Mouse (Mus musculus) megakaryocyte progenitor cell, adult 5-6 weeks (primary cell): ENCODE results near the gene Rpf1. TPM values are rescaled to one million over a fixed set of nuclear protein-coding genes. Genes with fewer than 3 reads are reported as not detected.

Source experiments
- ATAC-seq: replicated peaks from 2 replicates; pipeline ENCODE4 v1.8.0; 2016; ENCODE audit warnings: mild to moderate bottlenecking, moderate TSS enrichment, inconsistent platforms; ENCODE audit not compliant: poor library complexity
- total RNA-seq, 2 experiments: library from RNA; stranded (forward) in 1 of 2; stranded (reverse) in 1 of 2; fragments of 157-497, 149-512 nt in 1 of 2; fragments of 200-1000 nt in 1 of 2; gene quantifications; 2 replicates each; pipeline versions ENCODE4 v1.2.3 to v1.2.4; 2015 to 2017

Gene Rpf1
- 81.7 and 81.8 TPM in 2 replicates for total RNA-seq (2015)
- total RNA-seq (2017) = 90.2 and 95.2 TPM in 2 replicates

DNA sequence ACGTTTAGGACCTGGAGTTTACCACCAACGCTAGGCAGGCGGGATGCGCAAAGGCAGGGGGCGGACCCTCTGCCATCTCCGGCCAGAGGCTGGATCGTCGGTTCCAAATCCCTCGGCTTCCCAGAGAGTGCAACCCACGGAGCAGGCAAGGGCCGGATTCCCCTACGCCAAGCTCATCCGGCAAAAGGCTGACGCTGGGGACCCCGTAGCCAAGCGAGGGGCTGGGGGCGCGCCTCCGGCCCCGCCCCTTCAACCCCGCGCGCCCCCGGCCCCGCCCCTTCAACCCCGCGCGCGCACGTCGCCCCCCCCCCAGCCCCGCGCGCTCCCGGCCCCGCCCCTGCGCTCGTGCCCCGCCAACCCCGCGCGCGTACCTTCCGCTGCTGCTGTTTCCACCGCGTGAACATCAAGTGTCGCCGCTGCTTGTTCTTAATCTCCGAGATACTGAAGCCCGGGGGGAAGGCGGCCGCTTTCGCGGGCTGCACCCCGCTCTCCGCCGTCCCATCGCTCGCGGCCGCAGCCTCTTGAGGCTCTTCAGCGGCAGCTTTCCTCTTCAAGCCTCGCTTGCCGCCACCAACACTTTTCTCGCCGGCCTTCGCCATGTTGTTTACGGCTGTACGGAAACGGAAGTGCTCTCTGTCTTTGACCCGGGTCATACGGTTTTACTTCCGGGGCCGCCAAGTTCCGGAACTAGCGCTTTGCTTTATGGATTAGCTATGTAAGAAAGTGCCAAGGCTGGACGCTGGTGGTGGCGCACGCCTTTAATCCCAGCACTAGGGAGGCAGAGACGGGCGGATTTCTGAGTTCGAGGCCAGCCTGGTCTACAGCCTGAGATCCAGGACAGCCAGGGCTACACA is at the start of gene Rpf1:
TSS of gene Rpf1 (minus strand) at position 632 of the 854 bp plus-strand sequence.
- peak; percentile 96 for ATAC-seq

DNA sequence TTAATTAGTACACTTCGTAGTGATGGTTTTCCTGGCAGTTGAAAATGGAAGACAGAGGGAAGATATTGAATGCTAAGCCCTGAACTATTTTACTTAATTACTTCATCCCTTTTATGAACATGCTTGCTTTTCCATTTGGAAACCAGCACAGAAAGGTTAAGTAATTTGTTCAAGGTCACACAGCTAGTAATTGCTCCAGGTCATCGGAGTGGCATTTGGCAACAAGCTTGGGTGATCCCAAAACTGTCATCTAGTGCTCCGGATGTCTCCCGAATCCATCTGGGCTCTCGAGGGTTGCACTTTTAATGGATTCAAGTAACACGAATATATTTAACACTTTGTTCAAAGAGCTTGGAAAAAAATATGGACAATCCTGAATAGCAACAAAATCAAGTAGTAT is 49.7 kb upstream of the Rpf1 start:
- ATAC-seq = no peak

DNA sequence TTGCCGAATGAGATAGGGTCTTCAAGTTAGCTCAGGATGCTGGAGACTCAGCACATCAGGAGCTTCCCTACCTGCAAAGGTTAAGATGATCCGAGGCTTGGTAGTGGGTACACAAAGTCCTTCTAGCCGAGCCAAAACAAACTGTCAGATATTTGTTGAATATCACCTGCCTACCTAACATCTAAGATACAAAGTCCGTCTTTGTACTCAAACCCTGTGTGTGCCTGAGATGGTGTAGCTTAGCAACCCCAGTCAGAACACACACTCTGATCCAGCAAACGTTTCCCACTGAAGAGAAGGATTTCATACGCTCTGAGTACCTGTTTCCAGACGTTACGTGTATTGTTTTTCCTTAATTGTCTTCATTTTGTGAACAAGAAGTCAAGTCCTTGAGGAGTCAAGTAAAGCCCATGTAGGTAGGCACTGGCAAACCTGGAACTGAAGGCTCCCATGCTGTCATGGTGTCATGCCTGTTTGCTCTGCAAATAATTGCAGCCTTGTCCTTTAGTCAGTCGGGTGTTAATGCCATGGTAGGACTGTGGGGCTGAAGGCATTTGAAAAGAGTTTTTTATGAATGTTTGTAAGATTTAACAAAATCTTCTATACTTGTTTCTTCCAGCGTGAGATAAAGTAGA is 49.0 kb upstream of the Rpf1 start, which contains the start of gene Uox:
TSS of gene Uox (plus strand) at position 279 of the 635 bp plus-strand sequence.
- ATAC-seq = no peak

DNA sequence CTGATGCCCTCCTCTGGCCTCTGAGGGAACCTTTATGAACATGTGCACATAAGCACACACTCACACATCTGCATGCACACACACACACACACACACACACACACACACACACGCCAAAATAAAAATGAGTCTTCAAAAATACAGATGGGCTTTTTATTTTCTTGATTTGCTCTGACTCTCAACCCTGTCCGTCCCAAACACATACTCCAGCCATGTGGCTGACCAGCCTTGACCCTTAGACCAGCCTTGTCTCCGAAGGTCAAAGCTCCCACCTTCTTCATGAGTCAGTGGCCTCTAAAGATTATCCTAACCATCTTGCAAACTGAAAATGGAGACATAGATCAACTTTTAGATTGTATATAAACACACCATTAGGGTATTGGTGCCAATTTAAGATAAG is 48.4 kb upstream of the Rpf1 start:
- ATAC-seq = no peak

DNA sequence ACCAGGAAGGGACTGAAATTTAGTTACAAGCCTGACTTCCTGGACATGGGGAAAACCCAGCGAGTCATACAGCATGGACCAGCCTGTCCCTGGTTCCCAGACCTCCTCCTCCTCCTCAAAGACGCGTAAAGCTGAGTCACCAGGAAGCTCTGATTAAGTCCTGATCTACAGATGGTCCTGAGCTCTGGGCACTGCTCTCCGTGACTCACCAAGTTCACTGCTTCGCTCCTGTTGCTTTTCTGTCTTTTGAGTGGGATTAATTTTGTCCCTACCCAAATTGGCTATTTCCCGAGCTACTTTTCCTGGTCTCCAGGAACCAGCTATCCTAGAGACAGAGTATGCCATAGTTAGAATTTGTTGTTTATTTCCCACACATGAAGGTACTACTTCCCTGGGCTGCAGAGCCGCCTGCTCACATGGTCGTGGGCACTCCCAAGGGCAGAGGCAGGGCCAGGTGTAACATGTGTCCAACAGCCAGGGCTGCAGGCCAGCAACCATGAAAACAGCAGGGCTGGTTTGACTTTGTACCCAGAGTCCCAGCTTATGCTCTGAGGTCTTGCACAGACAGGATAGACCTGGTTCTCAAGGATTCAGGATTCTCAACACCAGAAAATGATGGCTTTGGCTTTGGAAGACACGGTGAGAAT is 46.8 kb upstream of the Rpf1 start:
- ATAC-seq = no peak

DNA sequence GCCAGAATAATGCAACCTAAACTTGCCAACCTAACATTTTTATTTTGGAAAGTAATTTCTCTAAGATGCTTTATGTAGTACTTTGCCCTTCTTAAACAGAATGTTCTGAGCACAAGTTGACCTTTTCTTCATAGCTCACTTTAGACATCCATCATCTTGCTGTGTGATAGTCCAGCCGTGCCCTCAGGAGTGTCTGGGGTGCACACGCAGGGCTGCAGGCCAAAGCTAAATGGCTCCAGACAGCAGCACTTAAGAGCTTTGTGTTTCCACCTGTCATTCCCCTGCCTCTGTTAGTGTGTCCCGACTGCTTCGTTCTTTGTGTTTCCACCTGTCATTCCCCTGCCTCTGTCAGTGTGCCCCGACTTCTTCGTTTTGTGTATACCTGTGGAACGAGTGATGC is 46.1 kb upstream of the Rpf1 start:
- ATAC-seq = no peak

DNA sequence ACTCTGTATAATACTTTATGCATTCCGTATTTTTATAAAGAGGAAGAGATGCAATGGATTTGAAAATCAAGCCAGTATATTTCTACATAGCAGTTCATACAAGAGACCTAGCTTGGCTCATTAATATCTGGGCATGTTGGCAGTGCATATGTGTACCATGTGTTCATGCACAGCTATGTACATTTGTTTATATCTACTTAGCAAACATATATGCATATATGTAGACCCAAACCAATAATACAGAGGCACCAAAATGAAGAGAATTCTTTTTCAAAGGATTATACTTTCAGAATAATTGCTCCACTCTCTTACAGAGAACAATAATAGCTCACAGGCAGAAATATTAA is 43.8 kb upstream of the Rpf1 start:
- no peak for ATAC-seq

DNA sequence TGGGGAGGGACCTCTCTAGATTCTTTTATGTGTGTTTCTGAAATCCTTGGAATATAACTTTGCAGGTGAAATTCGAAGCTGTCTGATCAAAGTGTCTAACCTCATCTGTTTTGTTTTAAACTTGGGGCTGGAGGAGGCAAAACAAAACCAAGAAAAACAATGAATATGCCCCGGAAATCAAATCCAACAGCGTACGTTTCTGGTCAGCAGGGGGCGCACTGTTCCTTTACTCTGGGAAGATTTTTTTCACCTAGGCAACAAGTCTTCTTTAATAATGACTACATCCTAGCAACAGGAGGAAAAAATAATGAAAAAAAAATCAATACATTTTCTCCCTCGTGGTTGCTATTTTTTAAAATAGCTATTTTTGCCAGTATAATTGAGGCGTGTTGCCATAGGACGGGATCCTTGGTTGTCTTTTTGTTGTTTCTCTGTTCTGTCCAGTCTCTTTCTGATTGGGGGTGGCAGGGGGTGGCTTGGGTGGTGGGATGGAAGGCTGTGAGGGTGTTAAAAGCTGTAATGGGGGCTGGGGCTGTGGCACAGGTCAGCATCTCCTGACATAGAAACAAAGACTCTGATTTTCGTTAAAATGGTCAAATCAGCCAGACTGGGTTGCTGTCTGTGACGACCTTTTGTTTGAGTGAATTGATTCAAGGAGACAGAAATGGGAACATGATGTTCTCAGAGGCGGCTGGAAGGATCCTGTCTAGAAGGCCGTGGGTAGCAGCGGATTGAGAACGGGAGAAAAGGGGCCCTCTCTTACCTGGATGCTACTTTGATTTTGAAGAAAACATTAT is 43.2 kb upstream of the Rpf1 start:
- peak; percentile 83 for ATAC-seq

DNA sequence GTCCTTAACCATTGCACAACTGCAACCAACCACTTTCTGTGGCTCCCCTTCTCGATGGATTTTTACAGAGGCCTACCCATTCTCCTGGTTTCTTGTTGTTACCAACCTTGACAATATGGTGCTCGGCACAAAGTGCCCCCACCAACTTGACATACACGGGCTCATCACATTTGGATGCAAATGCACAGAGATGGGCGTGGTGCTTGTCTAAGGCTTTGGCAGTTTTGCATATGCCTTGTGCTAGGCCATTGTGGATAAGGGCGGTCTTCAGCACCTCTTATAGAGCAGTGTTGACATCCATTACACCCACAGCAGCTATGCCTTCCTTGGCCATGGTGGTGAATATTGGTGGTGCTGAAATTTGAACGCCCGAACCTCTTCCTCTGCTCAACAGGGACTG is 41.7 kb upstream of the Rpf1 start:
- no peak for ATAC-seq

DNA sequence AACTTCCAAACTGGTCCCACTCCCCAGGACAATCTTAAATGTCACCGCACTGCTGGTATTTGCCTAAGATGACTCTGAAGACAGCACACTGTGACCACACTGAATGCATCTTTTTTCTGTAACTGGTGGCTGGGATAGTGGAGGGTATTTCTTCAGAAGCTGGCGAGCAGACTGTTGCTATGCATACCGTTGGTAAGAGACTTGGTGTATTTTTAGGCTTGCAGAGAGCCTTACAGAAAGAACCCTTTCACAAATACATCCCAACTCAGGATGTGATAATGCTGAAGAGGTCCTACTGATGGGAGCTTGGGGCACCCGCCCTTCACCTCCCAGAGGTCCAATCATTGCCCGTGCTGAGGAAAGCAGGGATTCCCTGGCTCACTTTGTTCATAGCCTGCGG is 36.3 kb upstream of the Rpf1 start:
- ATAC-seq = no peak

DNA sequence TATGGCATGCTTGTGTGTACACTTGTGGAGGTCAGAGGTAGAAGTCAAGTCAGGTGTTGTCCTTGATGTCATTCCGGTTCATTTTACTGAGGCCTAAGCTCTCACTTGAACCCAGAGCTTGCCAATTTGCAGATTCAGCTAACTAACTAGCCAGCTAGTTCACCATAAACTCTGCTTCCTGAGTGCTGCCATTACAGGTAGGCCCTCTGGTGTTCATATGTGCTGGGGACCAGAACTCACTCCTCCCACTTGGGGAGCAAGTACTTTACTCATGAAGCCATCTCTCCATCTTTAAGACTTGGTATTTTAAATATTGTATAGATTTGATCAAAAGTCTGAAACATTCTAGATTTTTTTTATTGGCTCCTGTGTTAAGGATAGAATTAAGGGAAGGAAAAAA is 35.3 kb upstream of the Rpf1 start:
- ATAC-seq = 0 out of 2 replicates have a peak, but pooled peaks have one; percentile 42

DNA sequence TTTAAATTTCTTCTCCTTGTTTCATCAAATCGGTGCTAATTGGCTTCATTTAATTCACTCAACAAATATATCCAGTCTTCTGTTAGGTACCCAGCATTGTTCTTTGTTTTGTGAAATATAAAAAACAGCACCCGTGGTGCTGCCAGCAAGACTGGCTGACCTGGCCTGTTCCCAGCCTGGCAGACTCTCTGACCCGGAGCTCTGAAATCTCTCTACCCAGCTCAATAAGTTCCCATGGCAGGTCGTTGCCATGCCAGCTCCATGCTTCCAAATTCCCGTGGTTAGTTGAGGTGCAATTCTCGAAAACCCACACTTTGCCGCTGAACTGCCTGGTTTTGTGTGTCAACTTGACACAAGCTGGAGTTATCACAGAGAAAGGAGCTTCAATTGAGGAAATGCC is 33.6 kb upstream of the Rpf1 start:
- ATAC-seq = no peak

DNA sequence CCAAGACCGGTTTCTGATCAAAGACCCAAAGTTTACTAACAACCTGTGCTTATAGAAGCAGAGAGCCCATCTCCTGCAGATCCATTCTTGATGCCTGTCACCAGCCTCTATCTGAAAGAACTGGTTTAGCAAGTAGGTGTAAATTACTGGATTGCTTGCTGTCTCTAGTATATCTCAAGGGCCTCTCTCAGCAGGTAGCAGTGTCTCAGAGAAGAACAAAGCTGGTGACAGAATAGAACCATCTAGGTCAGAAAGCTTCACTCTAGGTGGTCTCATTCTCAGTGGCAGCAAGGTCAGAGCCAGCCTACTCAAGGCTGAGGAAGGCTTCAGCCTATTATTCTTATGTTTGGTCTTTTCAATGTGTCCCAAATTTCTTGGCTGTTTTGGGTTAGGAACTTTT is 22.4 kb upstream of the Rpf1 start:
- no peak for ATAC-seq

DNA sequence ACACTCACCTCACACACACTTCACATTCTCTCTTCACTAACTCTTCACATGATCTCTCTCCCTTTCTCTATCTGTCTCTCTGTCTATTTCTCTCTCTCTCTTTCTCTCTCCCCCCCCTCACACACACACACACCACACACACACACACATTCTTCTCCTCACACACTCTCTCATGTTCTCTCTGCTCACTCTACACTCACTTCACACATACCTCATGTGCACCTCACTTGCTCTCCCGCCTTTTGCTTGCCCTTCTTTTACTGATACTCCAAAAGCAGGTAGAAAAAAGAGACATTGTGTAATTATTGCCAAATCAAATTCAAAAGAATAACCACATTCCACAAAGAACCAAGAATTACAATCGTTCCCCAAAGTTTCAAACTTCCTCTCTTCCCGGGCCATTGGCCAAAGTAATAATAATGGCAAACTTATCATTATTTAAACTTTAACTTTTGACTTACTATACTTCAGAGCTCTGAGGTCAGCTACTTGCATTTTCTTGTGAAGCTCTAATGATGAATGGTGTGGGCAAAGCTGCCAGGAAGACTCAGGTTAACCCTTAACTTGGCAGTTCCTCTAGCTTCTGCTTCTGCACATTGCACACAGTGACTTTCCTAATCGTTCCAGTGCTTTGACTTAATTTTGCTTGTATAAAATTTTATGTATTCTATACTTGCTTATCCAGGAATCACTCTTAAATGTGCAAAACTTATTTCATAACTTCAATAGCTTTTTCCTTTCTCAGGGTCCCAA is 19.5 kb upstream of the Rpf1 start:
- peak; percentile 52; the same call in 1 of the 2 replicates for ATAC-seq

DNA sequence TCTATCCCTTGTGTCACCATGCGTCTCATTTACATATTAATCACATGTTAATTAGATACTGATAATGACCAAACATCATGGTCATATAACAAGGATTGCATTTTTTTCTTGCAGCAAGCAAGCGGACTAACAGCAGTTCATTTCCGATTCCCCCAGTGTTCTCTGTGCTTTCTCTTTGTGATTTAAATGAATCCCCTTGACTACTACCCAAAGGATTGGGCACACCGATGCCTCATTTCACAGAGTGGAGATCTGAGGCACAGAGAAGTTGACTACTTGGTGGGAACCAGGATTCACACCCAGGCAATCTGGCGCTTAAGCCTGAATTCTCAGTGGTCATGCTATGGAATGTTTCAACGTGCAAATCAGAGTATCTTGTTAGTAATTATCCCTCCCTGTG is 13.8 kb upstream of the Rpf1 start:
- ATAC-seq = no peak

DNA sequence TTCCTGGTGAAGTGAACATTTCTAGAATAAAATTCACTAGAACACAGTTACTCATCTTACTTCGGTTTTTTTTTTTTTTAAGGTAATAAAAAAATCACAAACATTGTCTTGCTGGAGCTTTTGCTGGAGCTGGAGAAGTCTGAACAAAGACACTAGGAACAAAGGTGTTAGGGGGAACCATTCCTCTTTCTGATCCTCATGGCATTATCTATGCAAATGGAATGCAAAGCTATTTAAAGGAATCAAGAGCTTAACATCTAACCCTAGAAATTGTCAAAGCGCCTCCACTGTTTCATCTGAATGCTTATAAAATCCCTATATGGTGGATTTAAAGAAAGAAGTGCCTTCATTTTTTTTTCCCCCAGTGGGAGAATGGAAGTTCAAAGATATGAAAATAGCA is 7.1 kb upstream of the Rpf1 start:
- ATAC-seq = no peak

DNA sequence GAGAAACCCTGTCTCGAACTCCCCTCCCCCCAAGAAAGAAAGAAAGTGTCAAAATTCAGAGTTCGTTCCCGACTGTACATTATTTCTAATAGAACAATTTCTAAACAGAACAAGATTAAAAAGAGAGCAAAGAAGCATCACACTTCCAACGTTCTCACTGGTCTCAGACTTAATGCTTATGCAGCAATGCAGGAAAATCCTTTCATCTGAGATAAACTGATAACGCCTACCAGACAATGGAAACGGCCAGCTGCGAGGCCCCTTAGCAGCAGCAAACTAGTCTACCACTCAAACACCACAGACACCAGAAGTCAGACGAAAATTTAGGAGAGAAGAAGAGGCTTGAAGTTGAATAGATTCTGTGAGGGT is 407 bp upstream of the Rpf1 start:
- peak; percentile 24; the same call in 1 of the 2 replicates for ATAC-seq

DNA sequence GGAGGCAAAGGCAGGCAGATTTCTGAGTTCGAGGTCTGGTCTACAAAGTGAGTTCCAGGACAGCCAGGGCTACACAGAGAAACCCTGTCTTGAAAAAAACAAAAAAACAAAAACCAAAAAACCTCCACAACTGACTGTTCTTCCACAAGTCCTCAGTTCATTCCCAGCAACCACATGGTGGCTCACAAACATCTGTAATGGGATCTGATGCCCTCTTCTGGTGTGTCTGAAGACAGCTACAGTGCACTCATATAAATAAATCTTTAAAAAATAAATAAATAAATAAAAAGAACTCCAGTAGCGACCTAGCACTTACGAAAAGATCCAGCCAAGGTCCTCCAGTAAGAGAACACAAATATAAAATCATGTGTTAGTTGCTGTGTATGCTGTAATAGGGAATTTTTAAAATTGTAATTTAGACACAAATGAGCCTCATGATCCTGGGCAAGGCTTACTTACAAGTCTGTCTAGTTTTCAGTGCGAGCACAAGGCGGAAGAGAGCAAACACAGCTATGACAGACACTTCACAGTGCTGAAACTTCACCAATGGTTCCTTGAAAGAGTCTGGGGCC is 917 bp downstream of the Rpf1 start:
- no peak for ATAC-seq

DNA sequence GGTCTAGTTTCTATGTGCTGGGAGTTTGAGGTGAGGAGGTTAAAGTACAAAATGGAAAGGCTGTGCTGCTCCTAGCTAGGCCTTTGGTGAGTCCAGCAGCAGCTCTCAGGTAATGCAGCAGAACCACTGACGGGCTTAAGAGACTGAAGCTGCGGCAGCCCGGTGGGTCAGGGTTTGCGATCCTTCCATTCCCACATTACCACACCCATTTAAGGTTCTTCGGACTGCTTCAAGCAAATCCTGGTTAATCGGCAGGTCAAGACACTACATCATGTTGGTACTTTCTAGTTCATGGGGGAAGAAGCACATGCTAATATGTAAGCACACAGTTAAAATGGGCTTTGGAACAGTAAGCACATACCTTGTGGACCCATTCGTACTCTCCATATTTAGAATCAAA is 14.5 kb downstream of the Rpf1 start:
- no peak for ATAC-seq

DNA sequence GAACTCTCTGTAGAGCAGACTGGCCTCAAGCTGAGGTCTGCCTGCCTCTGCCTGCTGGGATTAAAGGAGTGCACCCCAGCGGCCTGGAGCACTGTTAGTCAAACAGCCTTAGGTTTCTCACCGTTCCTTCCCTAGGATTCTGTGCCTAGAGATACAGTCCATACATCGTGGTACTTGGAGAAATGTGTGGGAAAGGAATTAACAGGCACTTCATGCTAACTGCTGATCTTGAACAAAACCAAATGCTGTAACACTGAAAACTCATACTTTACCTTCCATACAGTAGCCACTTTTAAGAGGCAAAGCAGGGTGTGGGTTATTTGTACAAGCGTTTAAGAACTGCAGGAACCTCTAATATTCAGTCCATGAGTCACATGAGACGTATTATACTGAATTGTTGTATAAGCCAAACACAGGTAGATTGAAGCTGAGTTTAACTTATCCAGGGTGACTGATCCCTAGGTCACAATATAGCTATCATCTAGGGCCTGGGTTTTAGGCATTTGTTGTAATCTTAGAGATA is 19.6 kb downstream of the Rpf1 start:
- ATAC-seq = no peak
